Mouse (Mus musculus): ENCODE measurements around the gene Olfr857. TPM values are rescaled to one million over a fixed set of nuclear protein-coding genes. Genes with fewer than 3 reads are reported as not detected.
"Not testable (repeated sequence)": the region's sequence is repeated elsewhere in the genome, so short reads cannot be mapped to it uniquely, and the experiment has no call there.

The Olfr857 gene
- polyA plus RNA-seq (2014; fragmentation: Nextera tagmentation; extraction: Ambion mirVana) = not detected in 2 replicates

DNA sequence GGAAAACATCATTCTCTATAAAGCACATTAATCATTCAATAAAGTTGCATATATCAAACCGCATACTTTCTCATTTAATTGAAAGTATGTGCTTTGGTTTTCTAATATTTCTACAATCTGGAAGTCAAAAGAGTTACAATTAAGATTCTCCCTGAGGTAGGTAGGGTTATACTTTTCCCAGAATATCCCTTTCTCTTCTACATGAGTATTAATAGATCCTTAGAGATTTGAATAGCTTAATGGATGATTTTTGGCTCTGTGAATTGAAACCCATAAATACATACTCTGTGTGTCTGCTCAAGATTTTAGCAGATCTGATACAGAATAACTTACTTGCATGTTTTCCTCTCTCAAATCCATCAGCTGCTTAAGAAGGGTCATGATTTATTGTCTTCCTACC lies at the start of gene Olfr857:
Gene Olfr857, plus strand, starts transcription at position 301 of the 400 bp plus-strand sequence.
- Histone ChIP-seq H3K9ac (ENCODE audit: low read length) (no peak within 1 kb of the TSS), H3K4me2 (ENCODE audit: low read depth) (no peak within 1 kb of the TSS), H3K36me3 (ENCODE audit: control insufficient read depth, insufficient read depth, low read length) (no peaks in the 10 kb centered on the region), H3K27me3 (ENCODE audit: control insufficient read depth, insufficient read depth, low read length) (no peaks in the 10 kb centered on the region), H3K4me1 (ENCODE audit: control insufficient read depth, insufficient read depth, low read length) (no peaks in the 10 kb centered on the region), H3K27ac (ENCODE audit: low read depth, low read length) (no peak within 1 kb of the TSS), H3K9me3 (ENCODE audit: control insufficient read depth, low read length) (no peaks in the 10 kb centered on the region), H3K4me3 (ENCODE audit: low read depth, low read length) (no peak within 1 kb of the TSS)
- DNase-seq (ENCODE audit: low spot score) (no peak), ATAC-seq (ENCODE audit: insufficient read depth, low FRiP score, low TSS enrichment) (no peak)
- 82% methylated on average over 1 of the region's 1 CpGs for WGBS

DNA sequence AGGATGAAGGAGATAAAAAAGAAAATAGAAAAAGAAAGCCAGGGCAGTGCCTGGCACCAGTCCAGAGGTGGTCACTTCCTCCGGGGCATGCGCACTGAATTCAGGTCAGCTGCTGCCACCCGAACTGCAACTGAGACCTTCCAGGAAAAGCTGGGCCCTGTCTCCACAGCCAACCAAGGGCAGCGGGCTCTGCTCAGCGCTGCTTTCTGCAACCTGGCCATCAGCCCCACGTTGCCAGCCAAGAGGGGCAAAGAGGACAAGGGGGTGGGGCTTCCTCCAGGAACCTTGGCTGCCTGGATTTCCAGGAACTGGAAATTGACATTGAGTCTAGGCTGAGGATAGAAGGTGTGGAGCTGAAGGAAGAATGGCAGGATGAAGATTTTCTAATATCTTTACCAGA lies 19.0 kb upstream of the Olfr857 start:
- WGBS = 86% methylated on average over 6 of the region's 6 CpGs
- H3K36me3 ChIP-seq (ENCODE audit: control insufficient read depth, insufficient read depth, low read length) = no peaks in the 10 kb centered on the region
- H3K9me3 ChIP-seq (ENCODE audit: control insufficient read depth, low read length) = no peaks in the 10 kb centered on the region
- H3K4me1 ChIP-seq (ENCODE audit: control insufficient read depth, insufficient read depth, low read length) = no peaks in the 10 kb centered on the region
- H3K4me2 ChIP-seq (ENCODE audit: low read depth) = no peak overlapping the region
- no peak overlapping the region for H3K27ac ChIP-seq (ENCODE audit: low read depth, low read length)
- no peak overlapping the region for H3K4me3 ChIP-seq (ENCODE audit: low read depth, low read length)
- no peaks in the 10 kb centered on the region for H3K27me3 ChIP-seq (ENCODE audit: control insufficient read depth, insufficient read depth, low read length)
- ATAC-seq (ENCODE audit: insufficient read depth, low FRiP score, low TSS enrichment) (no peak), DNase-seq (ENCODE audit: low spot score) (no peak)
- H3K9ac ChIP-seq (ENCODE audit: low read length) = no peak overlapping the region

DNA sequence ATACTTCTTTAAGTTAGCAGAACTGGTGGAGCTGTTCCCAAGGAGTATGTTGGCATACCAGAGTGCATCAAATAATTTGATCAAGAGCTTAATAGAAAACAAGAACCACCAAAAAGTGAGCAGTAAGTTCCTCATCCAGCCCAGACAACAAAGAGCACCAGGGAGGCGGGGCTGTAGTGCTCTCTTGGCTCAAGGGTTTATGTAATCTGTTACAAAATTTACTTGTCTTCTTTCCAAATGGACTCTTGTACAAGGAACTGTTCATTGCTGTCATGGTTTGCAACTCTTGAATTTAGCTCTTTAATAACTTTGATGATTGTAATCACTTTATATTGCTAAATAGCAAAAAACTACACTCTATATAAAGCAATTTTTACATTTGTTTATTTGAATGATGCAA lies 17.8 kb upstream of the Olfr857 start:
- no peaks in the 10 kb centered on the region for H3K9me3 ChIP-seq (ENCODE audit: control insufficient read depth, low read length)
- H3K4me3 ChIP-seq (ENCODE audit: low read depth, low read length) = no peak overlapping the region
- H3K27ac ChIP-seq (ENCODE audit: low read depth, low read length) = no peak overlapping the region
- no peak overlapping the region for H3K4me2 ChIP-seq (ENCODE audit: low read depth)
- no peaks in the 10 kb centered on the region for H3K27me3 ChIP-seq (ENCODE audit: control insufficient read depth, insufficient read depth, low read length)
- H3K9ac ChIP-seq (ENCODE audit: low read length) = no peak overlapping the region
- H3K36me3 ChIP-seq (ENCODE audit: control insufficient read depth, insufficient read depth, low read length) = no peaks in the 10 kb centered on the region
- DNase-seq (ENCODE audit: low spot score) (no peak), ATAC-seq (ENCODE audit: insufficient read depth, low FRiP score, low TSS enrichment) (no peak)
- WGBS = 83% methylated on average over 1 of the region's 1 CpGs
- H3K4me1 ChIP-seq (ENCODE audit: control insufficient read depth, insufficient read depth, low read length) = no peaks in the 10 kb centered on the region

DNA sequence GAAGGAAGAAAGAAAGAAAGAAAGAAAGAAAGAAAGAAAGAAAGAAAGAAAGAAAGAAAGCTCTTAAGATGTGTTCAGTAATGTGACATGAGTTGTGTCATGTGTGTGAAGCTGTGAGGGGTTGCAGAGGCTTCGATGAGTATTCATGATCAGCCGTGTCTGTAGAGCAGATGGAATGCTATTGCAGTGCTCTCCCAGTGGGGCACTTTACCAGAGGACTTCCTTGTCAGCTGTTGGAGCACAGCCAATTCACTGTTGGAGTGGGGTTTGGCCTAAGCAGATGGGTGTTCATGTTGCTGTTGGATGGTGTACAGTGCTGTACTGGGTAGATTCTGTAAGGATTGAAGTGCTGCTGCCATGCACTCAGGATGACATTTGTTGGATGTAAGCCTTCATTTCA lies 16.8 kb upstream of the Olfr857 start:
- WGBS = 100% methylated on average over 2 of the region's 2 CpGs
- Histone ChIP-seq H3K27ac (ENCODE audit: low read depth, low read length) (no peak overlapping the region), H3K9me3 (ENCODE audit: control insufficient read depth, low read length) (no peaks in the 10 kb centered on the region), H3K27me3 (ENCODE audit: control insufficient read depth, insufficient read depth, low read length) (no peaks in the 10 kb centered on the region), H3K9ac (ENCODE audit: low read length) (no peak overlapping the region), H3K4me2 (ENCODE audit: low read depth) (no peak overlapping the region), H3K4me3 (ENCODE audit: low read depth, low read length) (no peak overlapping the region), H3K36me3 (ENCODE audit: control insufficient read depth, insufficient read depth, low read length) (no peaks in the 10 kb centered on the region), H3K4me1 (ENCODE audit: control insufficient read depth, insufficient read depth, low read length) (no peaks in the 10 kb centered on the region)
- no peak for ATAC-seq (ENCODE audit: insufficient read depth, low FRiP score, low TSS enrichment)
- no peak for DNase-seq (ENCODE audit: low spot score)

DNA sequence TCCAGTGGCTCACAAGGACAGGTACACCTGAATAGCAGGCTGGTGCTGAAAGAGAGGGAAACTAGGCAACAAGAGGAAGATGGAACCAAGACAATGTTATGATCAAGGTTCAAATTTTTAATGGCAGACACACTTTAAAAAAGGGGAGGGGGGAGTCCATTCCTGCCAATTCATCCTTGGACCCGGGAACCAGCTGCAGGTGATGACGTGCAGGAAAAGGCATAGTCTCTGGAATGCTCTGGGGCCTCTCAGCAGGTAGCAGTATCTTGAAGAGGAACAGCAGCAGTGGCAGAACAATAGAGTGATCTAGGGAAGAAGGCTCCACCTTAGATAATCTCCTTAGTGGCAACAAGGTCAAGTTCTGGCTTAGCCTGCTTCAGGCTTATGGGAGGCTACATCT lies 14.9 kb upstream of the Olfr857 start:
- H3K4me1 ChIP-seq (ENCODE audit: control insufficient read depth, insufficient read depth, low read length); DNase-seq (ENCODE audit: low spot score); H3K4me2 ChIP-seq (ENCODE audit: low read depth); H3K9ac ChIP-seq (ENCODE audit: low read length); H3K9me3 ChIP-seq (ENCODE audit: control insufficient read depth, low read length); H3K27me3 ChIP-seq (ENCODE audit: control insufficient read depth, insufficient read depth, low read length); H3K27ac ChIP-seq (ENCODE audit: low read depth, low read length); H3K36me3 ChIP-seq (ENCODE audit: control insufficient read depth, insufficient read depth, low read length); H3K4me3 ChIP-seq (ENCODE audit: low read depth, low read length); ATAC-seq (ENCODE audit: insufficient read depth, low FRiP score, low TSS enrichment): not testable (repeated sequence)
- 57% methylated on average over 2 of the region's 2 CpGs for WGBS

DNA sequence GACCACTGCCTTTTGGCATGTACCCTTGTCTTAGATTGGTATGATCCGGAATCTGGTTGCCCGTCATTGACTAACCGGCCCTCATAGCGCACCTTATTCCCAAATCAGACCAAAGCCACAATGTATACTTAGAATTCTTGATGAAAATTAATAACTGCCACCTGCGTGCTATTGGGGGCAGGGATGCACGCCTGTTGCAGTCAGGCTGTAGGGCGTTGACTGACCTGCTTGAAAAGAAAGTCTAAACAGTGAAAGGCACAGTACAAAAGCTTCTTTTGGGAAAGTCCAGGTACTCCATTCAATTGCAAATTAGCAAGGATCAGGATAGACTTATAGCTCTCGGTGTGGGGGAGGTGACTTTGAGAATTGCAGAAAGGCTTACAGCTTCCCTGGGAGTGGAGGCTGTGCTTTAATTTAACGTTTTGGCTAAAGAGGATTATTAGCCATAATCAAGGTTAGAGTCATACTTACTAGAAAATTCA lies 14.3 kb upstream of the Olfr857 start:
- not testable (repeated sequence) for DNase-seq (ENCODE audit: low spot score)
- WGBS = 75% methylated on average over 9 of the region's 9 CpGs

GRCm38 (mm10) chr9:19704546-19704945 lies 4.7 kb upstream of the Olfr857 start:
- H3K36me3 ChIP-seq (ENCODE audit: control insufficient read depth, insufficient read depth, low read length); H3K4me2 ChIP-seq (ENCODE audit: low read depth): not testable (repeated sequence)
- 57% methylated on average over 2 of the region's 2 CpGs for WGBS

More for the DNA sequence above, 14.3 kb upstream of the Olfr857 start:
- H3K27ac ChIP-seq (ENCODE audit: low read depth, low read length); H3K36me3 ChIP-seq (ENCODE audit: control insufficient read depth, insufficient read depth, low read length); H3K4me2 ChIP-seq (ENCODE audit: low read depth); H3K27me3 ChIP-seq (ENCODE audit: control insufficient read depth, insufficient read depth, low read length); ATAC-seq (ENCODE audit: insufficient read depth, low FRiP score, low TSS enrichment); H3K4me1 ChIP-seq (ENCODE audit: control insufficient read depth, insufficient read depth, low read length); H3K4me3 ChIP-seq (ENCODE audit: low read depth, low read length); H3K9me3 ChIP-seq (ENCODE audit: control insufficient read depth, low read length); H3K9ac ChIP-seq (ENCODE audit: low read length): not testable (repeated sequence)

More at GRCm38 (mm10) chr9:19704546-19704945, 4.7 kb upstream of the Olfr857 start:
- not testable (repeated sequence) for DNase-seq (ENCODE audit: low spot score); H3K27ac ChIP-seq (ENCODE audit: low read depth, low read length); H3K9me3 ChIP-seq (ENCODE audit: control insufficient read depth, low read length); H3K4me3 ChIP-seq (ENCODE audit: low read depth, low read length); H3K9ac ChIP-seq (ENCODE audit: low read length); H3K4me1 ChIP-seq (ENCODE audit: control insufficient read depth, insufficient read depth, low read length); ATAC-seq (ENCODE audit: insufficient read depth, low FRiP score, low TSS enrichment); H3K27me3 ChIP-seq (ENCODE audit: control insufficient read depth, insufficient read depth, low read length)

Other genes starting within 250 kb of the Olfr857 start
- not detected in 2 replicates for gene Olfr850, start 231.2 kb upstream of the Olfr857 start, polyA plus RNA-seq (2014; fragmentation: Nextera tagmentation; extraction: Ambion mirVana)
- not detected in 2 replicates for gene Olfr851, start 216.1 kb upstream of the Olfr857 start, polyA plus RNA-seq (2014; fragmentation: Nextera tagmentation; extraction: Ambion mirVana)
- not detected in 2 replicates for gene Olfr853, start 168.4 kb upstream of the Olfr857 start, polyA plus RNA-seq (2014; fragmentation: Nextera tagmentation; extraction: Ambion mirVana)
- gene Olfr854, start 142.1 kb upstream of the Olfr857 start, polyA plus RNA-seq (2014; fragmentation: Nextera tagmentation; extraction: Ambion mirVana) = not detected in 2 replicates
- gene Olfr855, start 126.8 kb upstream of the Olfr857 start, polyA plus RNA-seq (2014; fragmentation: Nextera tagmentation; extraction: Ambion mirVana) = not detected in 2 replicates
- gene Zfp317, start 87.3 kb upstream of the Olfr857 start, polyA plus RNA-seq (2014; fragmentation: Nextera tagmentation; extraction: Ambion mirVana) = 35.6 and 37.9 TPM in 2 replicates
- not detected in 2 replicates for gene Olfr58, start 70.8 kb downstream of the Olfr857 start, polyA plus RNA-seq (2014; fragmentation: Nextera tagmentation; extraction: Ambion mirVana)
- gene Olfr859, start 95.5 kb downstream of the Olfr857 start, polyA plus RNA-seq (2014; fragmentation: Nextera tagmentation; extraction: Ambion mirVana) = not detected in 2 replicates
- not detected in 2 replicates for gene Olfr860, start 140.3 kb downstream of the Olfr857 start, polyA plus RNA-seq (2014; fragmentation: Nextera tagmentation; extraction: Ambion mirVana)
- not detected in 2 replicates for gene Olfr862, start 178.6 kb downstream of the Olfr857 start, polyA plus RNA-seq (2014; fragmentation: Nextera tagmentation; extraction: Ambion mirVana)
- gene Olfr77, start 207.4 kb downstream of the Olfr857 start, polyA plus RNA-seq (2014; fragmentation: Nextera tagmentation; extraction: Ambion mirVana) = 0.22 and 0.27 TPM in 2 replicates

All from neural tube, embryonic 11.5 days (tissue).